Mouse (Mus musculus) midbrain, embryonic 16.5 days (tissue): ENCODE data around the gene Fzd2. TPM values are rescaled to one million over a fixed set of nuclear protein-coding genes. Genes with fewer than 3 reads are reported as not detected.

ENCODE experiments used
- ATAC-seq: fragments of 200-750 bp; cut with Nextera tagmentation; 2 replicates; pipeline ENCODE4 v1.8.0; 2017; ENCODE audit warnings: moderate TSS enrichment
- H3K27ac ChIP-seq: fragments of 300-500 bp; sonication (generic); 2 replicates; pipeline ENCODE4 v1.5.1; 2014; ENCODE audit warnings: mild to moderate bottlenecking, low read length, mixed read lengths
- H3K27me3 ChIP-seq: fragments of 300-500 bp; sonication (generic); 2 replicates; pipeline ENCODE4 v1.6.1; 2014; ENCODE audit warnings: low read depth, low read length, mixed read lengths; ENCODE audit not compliant: control insufficient read depth, insufficient read depth
- H3K36me3 ChIP-seq: fragments of 300-500 bp; sonication (generic); 2 replicates; pipeline ENCODE4 v1.6.1; 2014; ENCODE audit warnings: mild to moderate bottlenecking, low read length, moderate library complexity, mixed read lengths; ENCODE audit not compliant: control insufficient read depth, insufficient read depth
- H3K4me1 ChIP-seq: fragments of 300-500 bp; sonication (generic); 2 replicates; pipeline ENCODE4 v1.6.1; 2014; ENCODE audit warnings: mild to moderate bottlenecking, low read length, mixed read lengths; ENCODE audit not compliant: control insufficient read depth, insufficient read depth
- H3K4me2 ChIP-seq: fragments of 300-500 bp; sonication (generic); 2 replicates; pipeline ENCODE4 v1.6.1; 2014; ENCODE audit warnings: mild to moderate bottlenecking, low read length, mixed read lengths
- H3K4me3 ChIP-seq: fragments of 300-500 bp; sonication (generic); 2 replicates; pipeline ENCODE4 v1.5.1; 2014; ENCODE audit warnings: low read depth, mild to moderate bottlenecking, low read length, moderate library complexity, mixed read lengths
- H3K9ac ChIP-seq: fragments of 300-500 bp; sonication (generic); 2 replicates; pipeline ENCODE4 v1.6.1; 2014; ENCODE audit warnings: low read depth, low read length, mixed read lengths
- H3K9me3 ChIP-seq: fragments of 300-500 bp; sonication (generic); replicated peaks from 2 replicates; pipeline ENCODE4 v1.6.1; 2014; ENCODE audit warnings: mild to moderate bottlenecking, low read length, mixed read lengths; ENCODE audit not compliant: control insufficient read depth, poor library complexity, severe bottlenecking
- WGBS: fragments of 180-500 bp; shearing (Covaris S2); extraction: QIAGEN DNeasy Blood & Tissue Kit; methylation state at CpG from one replicate; pipeline ENCODE4 v1.1.7; 2014; 5-methylcytosine and 5-hydroxymethylcytosine counted together
- polyA plus RNA-seq: library from polyadenylated mRNA; unstranded; fragments of >200 nt; fragmentation: Nextera tagmentation; extraction: Ambion mirVana; gene quantifications from 2 replicates; pipeline ENCODE4 v1.2.1, GENCODE M21; 2015

Fzd2 gene
- polyA plus RNA-seq, 1 experiment from 2014 or later = 3.9 TPM

DNA sequence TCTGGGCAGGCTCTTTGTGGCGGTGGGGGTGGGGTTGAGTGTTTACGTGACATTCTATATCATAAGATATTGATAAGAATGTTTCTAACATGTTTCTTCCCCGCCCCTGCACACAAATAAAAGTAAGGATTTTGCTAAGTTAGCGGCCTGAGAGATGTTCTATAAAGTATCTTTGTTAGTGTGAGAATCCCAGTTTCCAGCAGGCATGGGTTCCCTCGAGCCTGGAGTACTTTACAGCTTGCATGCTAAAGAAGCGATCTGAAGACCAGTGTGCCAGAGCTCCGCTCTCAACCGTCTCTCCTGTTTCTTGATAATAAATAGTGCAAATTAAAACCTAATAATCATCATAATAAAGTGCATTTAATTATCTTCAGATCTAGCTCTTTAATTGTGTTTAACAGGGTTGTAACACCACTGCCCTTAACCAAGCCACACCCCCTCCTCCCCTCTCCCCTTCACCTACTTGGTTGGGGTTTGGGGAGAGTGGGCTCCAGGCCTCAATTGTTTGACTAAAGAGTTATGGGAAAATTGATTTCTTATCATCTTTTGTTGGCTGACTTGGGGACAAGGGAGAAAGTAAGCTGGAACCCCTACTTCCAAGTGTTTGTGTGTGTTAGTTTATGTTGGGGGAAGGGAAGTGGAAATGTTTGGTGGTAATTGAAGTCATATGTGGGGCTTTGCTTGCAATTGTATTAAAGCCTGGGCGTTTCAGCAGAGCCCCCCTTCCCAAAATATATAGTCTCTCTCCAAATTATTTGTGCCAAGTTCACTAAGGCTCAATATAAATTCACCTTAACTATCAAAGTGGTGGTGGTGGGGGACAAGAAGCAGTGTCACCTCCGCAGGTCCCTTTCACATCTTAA is 3.7 kb downstream of the Fzd2 start:
- Histone ChIP-seq H3K4me2 (peak overlapping the region; percentile 88), H3K9ac (no peak overlapping the region), H3K9me3 (no peaks in the 10 kb centered on the region), H3K27ac (no peak overlapping the region), H3K27me3 (peaks cover 4% of the 10 kb centered on the region; the same call in 1 of the 2 replicates), H3K36me3 (no peaks in the 10 kb centered on the region), H3K4me3 (peak overlapping the region; percentile 48), H3K4me1 (peaks cover 31% of the 10 kb centered on the region)
- ATAC-seq = no peak
- 19% methylated on average over 10 of the region's 10 CpGs for WGBS

DNA sequence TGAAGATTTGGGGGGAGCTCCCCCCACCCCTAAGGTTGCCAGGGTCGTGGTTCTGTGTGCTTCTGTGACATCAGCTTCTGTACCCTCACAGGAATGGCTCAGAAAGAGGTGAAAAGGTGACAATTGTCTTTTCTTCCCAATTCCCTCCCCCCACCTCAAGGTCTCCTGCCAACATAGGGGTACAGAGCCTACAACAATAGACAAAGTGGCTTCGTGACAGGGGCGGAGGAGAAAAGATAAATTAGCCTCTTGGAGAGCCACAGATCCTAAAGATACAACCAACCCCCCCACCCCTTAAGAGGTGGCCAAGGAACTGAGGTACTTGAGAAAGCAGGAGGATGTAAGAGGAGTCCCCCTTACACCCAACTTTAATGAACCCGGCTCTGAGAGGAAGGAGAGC is 4.5 kb downstream of the Fzd2 start:
- Histone ChIP-seq H3K4me3 (no peak overlapping the region), H3K9ac (no peak overlapping the region), H3K4me2 (peak overlapping the region; percentile 88; the same call in 1 of the 2 replicates), H3K4me1 (peaks cover 24% of the 10 kb centered on the region), H3K36me3 (no peaks in the 10 kb centered on the region), H3K9me3 (no peaks in the 10 kb centered on the region), H3K27ac (no peak overlapping the region), H3K27me3 (peaks cover 4% of the 10 kb centered on the region; the same call in 1 of the 2 replicates)
- WGBS = 29% methylated on average over 4 of the region's 4 CpGs
- ATAC-seq = no peak

DNA sequence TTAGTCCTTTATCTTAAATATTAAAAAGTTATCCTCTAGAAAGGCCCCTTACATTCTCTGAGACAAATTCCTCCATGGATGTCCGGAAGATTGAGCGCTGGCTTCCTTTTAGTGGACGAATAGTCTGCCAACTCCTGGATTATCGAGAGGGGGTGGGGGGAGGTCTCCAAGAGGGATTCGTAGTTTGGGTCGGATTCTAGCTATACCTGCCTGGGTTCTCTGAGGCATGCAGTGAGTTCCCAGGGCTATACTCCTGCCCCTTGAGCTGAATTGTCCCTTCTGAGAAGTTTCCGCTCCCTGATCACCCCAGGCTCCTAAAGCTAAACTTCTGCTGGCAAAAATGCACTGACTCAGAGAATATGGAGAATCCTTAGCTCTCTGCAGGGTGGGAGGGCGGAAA is 5.3 kb downstream of the Fzd2 start:
- Histone ChIP-seq H3K9ac (no peak overlapping the region), H3K9me3 (no peaks in the 10 kb centered on the region), H3K4me3 (no peak overlapping the region), H3K36me3 (no peaks in the 10 kb centered on the region), H3K27me3 (peaks cover 4% of the 10 kb centered on the region; the same call in 1 of the 2 replicates), H3K4me1 (peaks cover 23% of the 10 kb centered on the region), H3K4me2 (no peak overlapping the region), H3K27ac (no peak overlapping the region)
- no peak for ATAC-seq
- 45% methylated on average over 8 of the region's 8 CpGs for WGBS

DNA sequence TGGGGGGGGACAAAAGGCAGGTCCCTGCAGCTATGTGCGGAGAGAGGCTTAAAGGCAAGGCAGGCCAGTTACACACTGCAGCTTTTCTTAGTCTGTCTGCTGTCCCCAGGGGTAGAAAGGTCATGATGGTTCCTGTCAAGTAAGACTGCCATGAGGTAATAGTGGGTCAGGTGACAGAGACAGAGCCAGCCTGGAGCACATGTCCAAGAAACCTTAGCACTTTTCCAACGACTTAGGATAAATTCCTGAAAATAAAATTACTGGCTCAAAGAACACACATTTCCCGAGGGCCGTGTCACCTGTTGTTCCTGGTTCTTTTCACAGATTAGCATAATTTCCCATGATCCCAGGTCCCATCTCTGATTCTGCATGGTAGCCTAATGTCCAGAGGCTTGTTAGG is 6.1 kb downstream of the Fzd2 start:
- no peaks in the 10 kb centered on the region for H3K9me3 ChIP-seq
- H3K27ac ChIP-seq = no peak overlapping the region
- H3K36me3 ChIP-seq = no peaks in the 10 kb centered on the region
- ATAC-seq = no peak
- peaks cover 15% of the 10 kb centered on the region for H3K4me1 ChIP-seq
- H3K4me3 ChIP-seq = no peak overlapping the region
- no peak overlapping the region for H3K9ac ChIP-seq
- WGBS = 25% methylated on average over 4 of the region's 4 CpGs
- peaks cover 4% of the 10 kb centered on the region; the same call in 1 of the 2 replicates for H3K27me3 ChIP-seq
- no peak overlapping the region for H3K4me2 ChIP-seq

DNA sequence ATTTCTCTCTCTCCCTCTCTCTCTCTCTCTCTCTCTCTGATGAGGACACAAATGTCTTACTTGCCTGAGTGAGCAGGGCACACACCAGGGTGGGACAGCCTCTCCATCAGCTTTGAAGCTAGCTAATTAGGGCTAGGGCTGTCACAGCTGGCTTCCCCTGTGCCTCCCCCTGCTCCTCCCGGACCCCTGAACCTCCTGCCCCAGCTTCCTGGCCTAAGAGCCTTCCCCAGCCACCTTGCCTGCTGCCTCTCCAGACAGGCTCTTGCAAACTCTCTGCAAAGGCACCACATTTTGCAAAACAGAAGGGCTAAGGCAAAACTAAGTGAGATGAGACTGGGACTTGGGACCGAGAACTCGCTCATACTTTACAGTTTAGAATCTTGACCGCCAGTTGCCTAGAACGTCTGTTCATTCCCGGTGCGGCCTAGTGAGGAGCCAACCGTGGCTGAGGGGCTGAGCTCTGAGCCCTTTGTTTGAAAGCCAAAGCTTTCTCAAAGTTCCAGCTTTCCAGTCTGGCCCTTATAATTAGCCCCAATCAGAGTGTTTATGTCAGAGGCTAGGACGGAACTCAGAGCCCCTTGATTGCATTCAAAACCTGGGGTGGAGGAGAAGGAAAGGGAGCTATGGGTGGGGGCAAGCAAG is 6.6 kb downstream of the Fzd2 start:
- Histone ChIP-seq H3K27ac (no peak overlapping the region), H3K4me1 (peaks cover 10% of the 10 kb centered on the region), H3K27me3 (peaks cover 4% of the 10 kb centered on the region; the same call in 1 of the 2 replicates), H3K36me3 (no peaks in the 10 kb centered on the region), H3K4me2 (no peak overlapping the region), H3K9ac (no peak overlapping the region), H3K9me3 (no peaks in the 10 kb centered on the region), H3K4me3 (no peak overlapping the region)
- 19% methylated on average over 9 of the region's 9 CpGs for WGBS
- ATAC-seq = no peak

DNA sequence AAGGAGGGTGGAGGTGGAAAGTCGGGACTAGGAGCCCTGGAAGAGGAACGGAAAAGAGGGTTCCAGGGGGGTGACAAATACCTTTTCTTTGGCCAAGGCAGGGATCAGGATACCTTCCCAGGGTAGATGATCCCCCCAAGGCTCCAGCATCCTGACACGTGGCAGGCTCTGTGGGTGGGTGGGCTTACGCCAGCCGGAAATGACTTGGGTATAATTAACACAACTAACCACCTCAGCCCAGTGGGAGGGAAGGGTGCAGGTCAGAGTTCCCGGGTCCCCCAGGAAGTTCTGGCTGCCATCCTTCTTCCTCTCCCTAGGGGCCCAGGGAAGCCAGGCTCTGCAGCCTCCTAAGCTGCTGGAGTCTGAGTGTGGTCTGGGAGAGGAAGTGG is 7.1 kb downstream of the Fzd2 start:
- Histone ChIP-seq H3K9ac (no peak overlapping the region), H3K9me3 (no peaks in the 10 kb centered on the region), H3K27me3 (no peaks in the 10 kb centered on the region; the same call in 1 of the 2 replicates), H3K4me1 (peaks cover 7% of the 10 kb centered on the region), H3K36me3 (no peaks in the 10 kb centered on the region), H3K4me3 (no peak overlapping the region), H3K4me2 (no peak overlapping the region), H3K27ac (no peak overlapping the region)
- ATAC-seq = no peak
- WGBS = 19% methylated on average over 6 of the region's 6 CpGs

DNA sequence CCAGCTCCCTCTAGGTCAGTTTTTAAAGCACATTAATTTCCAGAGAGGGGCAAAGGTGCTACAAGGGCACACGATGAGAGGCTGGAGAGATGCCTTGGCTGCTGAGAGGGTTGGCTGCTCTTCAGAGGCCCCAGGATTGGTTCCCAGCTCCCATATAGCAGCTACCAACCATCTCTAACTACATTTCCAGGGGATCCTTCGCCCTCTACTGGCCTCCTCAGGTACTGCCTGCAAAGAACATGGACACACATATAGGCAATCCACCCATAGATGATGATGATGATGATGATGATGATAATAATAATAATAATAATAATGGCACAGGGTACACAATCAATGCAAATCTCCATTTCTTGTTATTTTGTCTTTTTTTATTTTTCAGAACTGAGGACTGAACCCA is 15.3 kb downstream of the Fzd2 start:
- no peak overlapping the region for H3K4me3 ChIP-seq
- H3K36me3 ChIP-seq = no peaks in the 10 kb centered on the region
- H3K4me2 ChIP-seq = no peak overlapping the region
- 62% methylated on average over 2 of the region's 2 CpGs for WGBS
- ATAC-seq = no peak
- no peaks in the 10 kb centered on the region for H3K9me3 ChIP-seq
- no peak overlapping the region for H3K27ac ChIP-seq
- H3K27me3 ChIP-seq = no peaks in the 10 kb centered on the region
- H3K4me1 ChIP-seq = peaks cover 4% of the 10 kb centered on the region
- no peak overlapping the region for H3K9ac ChIP-seq

DNA sequence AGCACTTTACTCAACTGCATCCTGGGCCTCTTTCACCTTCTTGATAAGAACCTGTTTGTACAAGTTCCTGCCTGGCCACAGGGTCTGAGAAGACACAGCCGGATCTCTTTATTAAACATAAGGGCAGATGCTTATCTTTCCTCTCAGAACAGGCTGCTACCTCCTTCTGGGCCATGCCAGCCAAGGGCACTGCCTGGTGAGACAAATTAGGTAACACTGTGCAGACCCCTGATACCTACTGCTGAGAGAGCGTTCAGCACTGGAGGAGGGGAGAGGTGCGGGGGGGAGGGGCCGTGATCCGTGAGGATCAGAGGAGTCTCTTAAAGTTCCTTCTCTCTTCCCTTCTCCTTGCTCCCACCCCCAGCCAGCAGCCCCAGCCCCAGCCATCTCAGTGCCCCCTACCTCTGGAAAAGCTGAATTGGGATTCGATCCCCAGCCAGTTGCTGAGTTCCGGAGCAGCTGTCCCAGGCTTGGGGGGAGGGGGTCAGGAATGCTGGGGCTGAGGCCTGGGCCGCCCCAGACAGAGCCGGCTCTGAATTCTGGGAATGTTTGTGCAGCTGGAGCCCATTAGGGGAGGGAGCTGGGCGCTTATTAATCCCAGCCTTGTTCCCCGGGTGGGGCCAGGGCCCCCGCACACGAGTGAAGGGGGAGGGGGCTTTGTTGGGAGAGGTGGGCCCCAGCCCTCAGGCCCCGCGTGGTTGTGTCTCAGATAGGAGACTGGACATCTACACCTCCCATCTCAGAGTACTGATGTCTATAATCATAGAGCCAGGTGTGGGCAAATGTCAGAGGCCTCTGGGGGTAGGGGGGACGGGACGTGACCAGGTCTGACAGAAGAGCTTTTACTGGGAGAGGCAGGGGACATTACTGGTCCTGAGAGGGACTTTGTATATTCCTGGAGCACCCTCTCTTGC is 19.9 kb downstream of the Fzd2 start:
- Histone ChIP-seq H3K4me3 (no peak overlapping the region), H3K9ac (peak overlapping the region; percentile 34; the same call in 1 of the 2 replicates), H3K27ac (no peak overlapping the region), H3K27me3 (no peaks in the 10 kb centered on the region), H3K4me2 (no peak overlapping the region), H3K4me1 (peaks cover 10% of the 10 kb centered on the region), H3K9me3 (no peaks in the 10 kb centered on the region), H3K36me3 (no peaks in the 10 kb centered on the region)
- WGBS = 6% methylated on average over 17 of the region's 17 CpGs
- ATAC-seq = no peak
